Mouse (Mus musculus): ENCODE measurements at regions not wholly inside any gene's neighbourhood (a gene's known extent, or its start where the extent isn't known, plus 50 kb on each side); places are given as distances from the start of the nearest gene placed in this dataset.

DNA sequence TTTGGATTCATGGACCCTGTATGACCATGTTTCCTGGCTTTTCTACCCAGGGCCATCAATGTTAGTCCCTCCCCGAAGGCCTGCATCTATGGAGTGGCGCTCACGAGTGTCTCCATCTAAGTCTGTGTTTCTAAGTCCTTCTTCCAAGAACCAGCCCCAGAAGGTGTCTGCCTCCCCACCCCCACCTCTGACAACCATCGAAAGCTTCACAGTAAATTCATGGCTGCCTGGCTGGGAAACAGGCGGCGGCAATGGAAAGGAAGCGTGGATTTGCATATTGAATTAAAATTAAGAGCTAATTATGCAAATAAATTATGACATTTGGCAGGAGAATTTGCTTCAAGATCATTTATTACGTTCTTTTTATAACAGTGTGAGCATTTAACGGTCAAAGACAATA, 83.9 kb downstream of the Hif1an start:
- ATAC-seq (ENCODE audit: insufficient read depth, low FRiP score, low TSS enrichment), result no peak
- Histone ChIP-seq H3K27me3 (ENCODE audit: control insufficient read depth, insufficient read depth, low read length) (peaks cover 36% of the 10 kb centered on the region), H3K4me3 (ENCODE audit: low read depth, low read length) (no peak overlapping the region), H3K9me3 (ENCODE audit: control insufficient read depth, low read length) (no peaks in the 10 kb centered on the region), H3K36me3 (ENCODE audit: control insufficient read depth, insufficient read depth, low read length) (no peaks in the 10 kb centered on the region), H3K27ac (ENCODE audit: low read depth, low read length) (no peak overlapping the region), H3K9ac (ENCODE audit: low read length) (no peak overlapping the region), H3K4me2 (ENCODE audit: low read depth) (no peak overlapping the region), H3K4me1 (ENCODE audit: control insufficient read depth, insufficient read depth, low read length) (no peaks in the 10 kb centered on the region; the same call in 1 of the 2 replicates)
- WGBS, result 71% methylated on average over 9 of the region's 9 CpGs
- no peak for DNase-seq (ENCODE audit: low spot score)

DNA sequence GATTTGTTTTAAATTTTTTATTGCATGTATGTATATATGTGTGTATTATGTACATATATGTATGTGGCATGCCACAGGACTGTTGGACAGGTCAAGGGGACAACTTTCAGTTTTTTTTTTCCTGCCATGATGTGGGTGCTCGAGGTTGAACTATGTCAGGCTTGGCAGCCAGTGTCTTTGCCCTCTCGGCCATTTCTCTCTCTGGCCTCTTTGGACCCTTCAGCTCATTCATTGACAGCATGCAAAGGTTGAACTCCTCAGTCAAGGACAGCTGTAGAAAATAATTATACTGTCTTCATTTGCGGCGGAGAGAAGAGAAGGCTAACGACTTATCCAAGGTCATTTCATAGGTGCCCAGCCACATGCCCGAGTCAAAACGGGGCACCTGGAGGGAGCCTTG, 86.6 kb downstream of the Hif1an start:
- Histone ChIP-seq H3K4me3 (ENCODE audit: low read depth, low read length) (no peak overlapping the region), H3K4me2 (ENCODE audit: low read depth) (no peak overlapping the region), H3K27ac (ENCODE audit: low read depth, low read length) (no peak overlapping the region), H3K36me3 (ENCODE audit: control insufficient read depth, insufficient read depth, low read length) (no peaks in the 10 kb centered on the region), H3K9ac (ENCODE audit: low read length) (no peak overlapping the region), H3K27me3 (ENCODE audit: control insufficient read depth, insufficient read depth, low read length) (peaks cover 36% of the 10 kb centered on the region), H3K9me3 (ENCODE audit: control insufficient read depth, low read length) (no peaks in the 10 kb centered on the region), H3K4me1 (ENCODE audit: control insufficient read depth, insufficient read depth, low read length) (no peaks in the 10 kb centered on the region; the same call in 1 of the 2 replicates)
- WGBS, result 66% methylated on average over 7 of the region's 7 CpGs
- ATAC-seq (ENCODE audit: insufficient read depth, low FRiP score, low TSS enrichment) (no peak), DNase-seq (ENCODE audit: low spot score) (no peak)

DNA sequence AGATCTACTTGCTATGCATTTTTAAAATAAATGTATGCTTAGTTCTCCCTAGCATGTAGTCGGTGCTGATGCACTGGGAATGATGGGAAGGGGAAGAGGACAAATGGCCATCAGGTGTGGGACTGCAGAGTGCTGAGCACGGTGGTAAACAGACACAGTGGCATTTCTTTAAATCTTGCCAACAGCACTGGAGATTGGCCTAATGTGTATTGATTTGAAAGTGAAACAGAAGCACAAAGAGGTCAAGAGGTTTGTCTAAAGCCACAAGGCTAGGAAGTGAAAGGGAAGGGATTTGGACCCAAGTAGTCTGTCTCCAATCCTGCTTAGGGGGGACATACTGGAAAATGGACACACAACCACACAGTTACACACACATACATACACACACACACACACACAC, 88.2 kb downstream of the Hif1an start:
- 25% methylated on average over 2 of the region's 2 CpGs for WGBS
- Histone ChIP-seq H3K4me2 (ENCODE audit: low read depth) (no peak overlapping the region), H3K36me3 (ENCODE audit: control insufficient read depth, insufficient read depth, low read length) (no peaks in the 10 kb centered on the region), H3K4me3 (ENCODE audit: low read depth, low read length) (no peak overlapping the region), H3K9ac (ENCODE audit: low read length) (no peak overlapping the region), H3K4me1 (ENCODE audit: control insufficient read depth, insufficient read depth, low read length) (peaks cover 2% of the 10 kb centered on the region), H3K9me3 (ENCODE audit: control insufficient read depth, low read length) (no peaks in the 10 kb centered on the region), H3K27me3 (ENCODE audit: control insufficient read depth, insufficient read depth, low read length) (peaks cover 36% of the 10 kb centered on the region), H3K27ac (ENCODE audit: low read depth, low read length) (no peak overlapping the region)
- no peak for DNase-seq (ENCODE audit: low spot score)
- ATAC-seq (ENCODE audit: insufficient read depth, low FRiP score, low TSS enrichment), result no peak

DNA sequence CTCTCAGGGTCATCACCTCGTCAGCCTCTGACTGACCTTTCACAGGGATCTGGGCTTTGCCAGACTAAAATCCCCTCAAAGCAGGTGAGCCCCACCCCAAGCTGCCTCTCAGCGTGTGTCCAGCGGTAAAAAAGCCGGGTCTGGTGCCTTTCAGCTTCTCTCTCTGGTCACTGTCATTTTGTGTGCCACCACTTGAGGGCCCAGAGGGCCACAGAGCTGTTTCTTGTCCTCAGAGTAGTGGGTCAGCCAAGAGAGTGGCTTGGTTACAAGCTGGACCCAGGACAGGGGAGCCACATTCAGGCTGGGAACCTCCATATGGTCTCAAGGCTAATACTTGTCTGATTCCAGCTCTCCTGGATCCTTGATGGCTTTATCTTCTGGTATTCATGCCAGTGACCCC, 89.0 kb downstream of the Hif1an start:
- ATAC-seq (ENCODE audit: insufficient read depth, low FRiP score, low TSS enrichment), result no peak
- 1% methylated on average over 4 of the region's 4 CpGs for WGBS
- peak; percentile 40 for DNase-seq (ENCODE audit: low spot score)

DNA sequence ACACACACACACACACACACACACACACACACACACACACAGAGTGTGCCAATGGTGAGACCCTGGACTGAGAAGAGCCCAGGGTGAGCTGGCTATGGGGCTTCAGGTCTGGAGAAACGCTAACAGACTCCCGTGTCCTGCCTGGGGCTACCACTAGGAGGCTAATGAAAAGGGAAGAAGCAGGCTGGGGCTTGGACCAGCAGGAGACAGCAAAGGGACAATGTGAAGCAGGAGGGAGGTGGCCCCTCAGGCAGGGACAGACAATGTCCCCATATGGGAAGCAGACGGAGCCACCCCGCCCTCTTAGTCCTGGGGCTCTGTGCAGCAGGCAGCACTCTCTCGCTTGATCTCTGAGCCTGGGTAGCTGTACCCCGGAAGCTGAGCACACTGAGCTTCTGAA, 93.1 kb downstream of the Hif1an start:
- 1% methylated on average over 6 of the region's 6 CpGs for WGBS
- peak; percentile 72 for DNase-seq (ENCODE audit: low spot score)
- Histone ChIP-seq H3K36me3 (ENCODE audit: control insufficient read depth, insufficient read depth, low read length) (no peaks in the 10 kb centered on the region), H3K4me1 (ENCODE audit: control insufficient read depth, insufficient read depth, low read length) (peaks cover 3% of the 10 kb centered on the region; the same call in 1 of the 2 replicates), H3K4me3 (ENCODE audit: low read depth, low read length) (no peak overlapping the region), H3K9me3 (ENCODE audit: control insufficient read depth, low read length) (no peaks in the 10 kb centered on the region), H3K27me3 (ENCODE audit: control insufficient read depth, insufficient read depth, low read length) (peaks cover 14% of the 10 kb centered on the region; the same call in 1 of the 2 replicates), H3K4me2 (ENCODE audit: low read depth) (no peak overlapping the region), H3K27ac (ENCODE audit: low read depth, low read length) (no peak overlapping the region), H3K9ac (ENCODE audit: low read length) (no peak overlapping the region)
- peak; percentile 55; the same call in 1 of the 2 replicates for ATAC-seq (ENCODE audit: insufficient read depth, low FRiP score, low TSS enrichment)

More for the DNA sequence above, 89.0 kb downstream of the Hif1an start:
- Histone ChIP-seq H3K4me3 (ENCODE audit: low read depth, low read length) (no peak overlapping the region), H3K4me1 (ENCODE audit: control insufficient read depth, insufficient read depth, low read length) (peaks cover 3% of the 10 kb centered on the region), H3K27me3 (ENCODE audit: control insufficient read depth, insufficient read depth, low read length) (peaks cover 36% of the 10 kb centered on the region), H3K27ac (ENCODE audit: low read depth, low read length) (no peak overlapping the region), H3K36me3 (ENCODE audit: control insufficient read depth, insufficient read depth, low read length) (no peaks in the 10 kb centered on the region), H3K9me3 (ENCODE audit: control insufficient read depth, low read length) (no peaks in the 10 kb centered on the region), H3K4me2 (ENCODE audit: low read depth) (no peak overlapping the region), H3K9ac (ENCODE audit: low read length) (no peak overlapping the region)

DNA sequence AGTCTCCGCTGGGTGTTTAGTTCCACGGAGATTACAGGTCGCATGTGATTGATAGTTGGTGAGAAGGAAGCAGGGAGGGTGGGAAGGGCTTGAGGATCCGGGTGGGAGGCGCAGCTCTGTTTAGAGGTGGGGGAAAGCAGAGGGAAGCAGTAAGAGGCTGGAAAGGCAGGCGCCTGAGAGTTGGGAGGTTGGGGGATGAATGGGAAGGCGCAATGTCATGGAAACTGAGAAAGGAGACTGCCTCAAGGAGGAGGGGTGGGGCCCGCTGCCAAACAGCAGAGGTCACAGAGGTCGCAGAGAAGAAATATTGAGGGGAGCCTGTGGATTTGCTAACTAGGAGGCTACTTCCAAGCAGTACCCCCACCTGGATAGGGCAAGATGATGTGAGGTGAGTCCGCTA, 96.5 kb upstream of the Pax2 start:
- 16% methylated on average over 10 of the region's 10 CpGs for WGBS
- no peak overlapping the region for H3K4me3 ChIP-seq (ENCODE audit: low read depth, low read length)
- H3K4me2 ChIP-seq (ENCODE audit: low read depth), result no peak overlapping the region
- no peak overlapping the region for H3K9ac ChIP-seq (ENCODE audit: low read length)
- peaks cover 3% of the 10 kb centered on the region; the same call in 1 of the 2 replicates for H3K4me1 ChIP-seq (ENCODE audit: control insufficient read depth, insufficient read depth, low read length)
- H3K27ac ChIP-seq (ENCODE audit: low read depth, low read length), result no peak overlapping the region
- H3K9me3 ChIP-seq (ENCODE audit: control insufficient read depth, low read length), result no peaks in the 10 kb centered on the region
- peaks cover 7% of the 10 kb centered on the region; the same call in 1 of the 2 replicates for H3K27me3 ChIP-seq (ENCODE audit: control insufficient read depth, insufficient read depth, low read length)
- no peaks in the 10 kb centered on the region for H3K36me3 ChIP-seq (ENCODE audit: control insufficient read depth, insufficient read depth, low read length)
- DNase-seq (ENCODE audit: low spot score) (no peak), ATAC-seq (ENCODE audit: insufficient read depth, low FRiP score, low TSS enrichment) (no peak)

DNA sequence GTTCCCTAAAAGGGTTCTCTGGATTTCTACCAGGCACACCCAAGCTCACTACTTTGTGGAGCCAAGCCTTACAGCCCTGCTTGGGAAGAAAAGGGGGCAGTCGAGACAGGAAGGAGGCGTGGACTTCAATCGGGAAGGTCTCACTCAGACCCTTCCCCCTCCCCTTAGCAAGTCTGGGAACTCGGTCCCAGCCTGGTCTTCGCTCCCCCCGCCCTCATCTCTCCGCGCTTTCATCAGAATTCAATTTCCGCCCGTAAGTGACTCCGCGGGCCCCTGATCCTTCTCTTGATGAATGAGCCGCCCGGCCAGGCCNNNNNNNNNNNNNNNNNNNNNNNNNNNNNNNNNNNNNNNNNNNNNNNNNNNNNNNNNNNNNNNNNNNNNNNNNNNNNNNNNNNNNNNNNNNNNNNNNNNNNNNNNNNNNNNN, 86.3 kb upstream of the Pax2 start:
- WGBS, result 1% methylated on average over 14 of the region's 14 CpGs
- no peaks in the 10 kb centered on the region for H3K9me3 ChIP-seq (ENCODE audit: control insufficient read depth, low read length)
- no peak overlapping the region for H3K9ac ChIP-seq (ENCODE audit: low read length)
- peak overlapping the region; percentile 25 for H3K4me3 ChIP-seq (ENCODE audit: low read depth, low read length)
- H3K27ac ChIP-seq (ENCODE audit: low read depth, low read length), result peak overlapping the region; percentile 54; the same call in 1 of the 2 replicates
- H3K36me3 ChIP-seq (ENCODE audit: control insufficient read depth, insufficient read depth, low read length), result no peaks in the 10 kb centered on the region
- peaks cover 20% of the 10 kb centered on the region for H3K4me1 ChIP-seq (ENCODE audit: control insufficient read depth, insufficient read depth, low read length)
- peaks cover 65% of the 10 kb centered on the region for H3K27me3 ChIP-seq (ENCODE audit: control insufficient read depth, insufficient read depth, low read length)
- peak; percentile 21 for ATAC-seq (ENCODE audit: insufficient read depth, low FRiP score, low TSS enrichment)
- DNase-seq (ENCODE audit: low spot score), result peak; percentile 77
- peak overlapping the region; percentile 58 for H3K4me2 ChIP-seq (ENCODE audit: low read depth)

DNA sequence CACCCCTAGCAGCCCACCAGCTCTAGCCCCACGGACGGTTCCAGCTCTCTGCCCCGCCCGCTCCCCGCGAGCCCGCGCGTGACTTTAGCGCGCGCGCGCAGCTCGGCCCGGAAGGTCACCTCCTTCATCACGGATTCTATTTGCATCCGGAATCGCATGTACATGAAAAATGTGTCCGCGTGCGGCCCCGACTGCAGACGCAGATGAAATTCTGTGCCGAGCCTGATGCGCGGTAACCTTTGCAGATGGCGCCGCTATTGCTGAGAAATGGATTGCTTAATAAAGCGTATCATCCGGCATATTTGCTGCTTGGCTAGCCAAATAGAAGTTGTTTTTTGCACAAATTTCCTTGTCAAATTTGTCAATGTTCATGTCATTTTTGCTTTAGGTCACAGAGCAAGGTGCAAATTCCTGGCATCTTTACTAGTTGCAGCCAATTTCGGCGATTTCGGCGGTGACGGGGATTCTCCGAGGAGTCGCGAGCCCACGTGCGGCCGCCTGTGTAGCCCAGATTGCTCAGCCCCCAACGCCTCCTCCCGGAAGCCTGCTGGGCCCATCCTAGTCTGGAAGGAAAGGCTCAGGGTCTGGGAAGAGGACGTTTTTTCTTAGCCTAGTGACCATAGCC, 81.1 kb upstream of the Pax2 start:
- Histone ChIP-seq H3K27ac (ENCODE audit: low read depth, low read length) (no peak overlapping the region), H3K36me3 (ENCODE audit: control insufficient read depth, insufficient read depth, low read length) (no peaks in the 10 kb centered on the region), H3K27me3 (ENCODE audit: control insufficient read depth, insufficient read depth, low read length) (peaks cover 87% of the 10 kb centered on the region), H3K9me3 (ENCODE audit: control insufficient read depth, low read length) (no peaks in the 10 kb centered on the region), H3K9ac (ENCODE audit: low read length) (no peak overlapping the region), H3K4me1 (ENCODE audit: control insufficient read depth, insufficient read depth, low read length) (peaks cover 15% of the 10 kb centered on the region), H3K4me2 (ENCODE audit: low read depth) (0 out of 2 replicates have a peak overlapping the region, but pooled peaks have one; percentile 2), H3K4me3 (ENCODE audit: low read depth, low read length) (no peak overlapping the region)
- WGBS, result 6% methylated on average over 45 of the region's 45 CpGs
- no peak for ATAC-seq (ENCODE audit: insufficient read depth, low FRiP score, low TSS enrichment)
- DNase-seq (ENCODE audit: low spot score), result peak; percentile 51

DNA sequence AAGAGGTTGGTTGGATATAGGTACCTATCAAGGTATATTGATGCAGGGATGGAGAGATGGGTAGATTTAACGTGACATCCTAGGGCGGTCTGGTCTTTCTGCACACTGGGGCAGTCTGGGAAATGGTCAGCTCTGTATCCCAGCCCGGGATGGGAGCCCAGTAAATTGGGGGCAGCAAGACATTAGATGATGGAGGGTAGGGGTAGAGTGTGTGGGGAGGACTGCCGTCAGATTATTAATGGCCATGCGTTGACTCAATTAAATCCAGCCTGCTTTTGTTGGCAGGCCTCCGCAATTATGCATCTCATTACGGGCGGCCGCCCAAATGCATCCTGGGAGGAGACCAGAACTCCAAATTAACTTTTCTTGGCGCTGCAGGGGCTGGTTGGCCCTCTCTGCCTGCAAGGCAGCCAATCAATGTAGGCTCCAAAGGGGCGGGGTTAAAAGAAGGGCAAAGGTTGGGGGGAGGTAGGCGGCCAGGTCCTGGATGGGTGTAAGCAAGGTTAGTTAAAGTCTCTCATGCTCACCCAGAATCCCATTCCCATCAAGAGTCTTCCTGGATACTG, 79.2 kb upstream of the Pax2 start:
- Histone ChIP-seq H3K36me3 (ENCODE audit: control insufficient read depth, insufficient read depth, low read length) (no peaks in the 10 kb centered on the region), H3K4me1 (ENCODE audit: control insufficient read depth, insufficient read depth, low read length) (peaks cover 4% of the 10 kb centered on the region; the same call in 1 of the 2 replicates), H3K4me3 (ENCODE audit: low read depth, low read length) (no peak overlapping the region), H3K4me2 (ENCODE audit: low read depth) (no peak overlapping the region), H3K9ac (ENCODE audit: low read length) (no peak overlapping the region), H3K27ac (ENCODE audit: low read depth, low read length) (no peak overlapping the region), H3K27me3 (ENCODE audit: control insufficient read depth, insufficient read depth, low read length) (peaks cover 91% of the 10 kb centered on the region), H3K9me3 (ENCODE audit: control insufficient read depth, low read length) (no peaks in the 10 kb centered on the region)
- no peak for ATAC-seq (ENCODE audit: insufficient read depth, low FRiP score, low TSS enrichment)
- 5% methylated on average over 12 of the region's 12 CpGs for WGBS
- no peak for DNase-seq (ENCODE audit: low spot score)

Data from neural tube, embryonic 11.5 days (tissue).